Mouse (Mus musculus): Measurements from ENCODE around the gene Ambn. TPM values are rescaled to one million over a fixed set of nuclear protein-coding genes. Genes with fewer than 3 reads are reported as not detected.

Ambn gene
- polyA plus RNA-seq, 1 experiment from 2014 or later: not detected

Other genes starting within 250 kb of the Ambn start
- not detected in 2 replicates for gene Gm7714, start 187.1 kb upstream of the Ambn start, polyA plus RNA-seq (2015; fragmentation: Nextera tagmentation; extraction: Ambion mirVana)
- gene Prol1, start 138.7 kb upstream of the Ambn start, polyA plus RNA-seq (2015; fragmentation: Nextera tagmentation; extraction: Ambion mirVana): not detected in 2 replicates
- gene Amtn, start 79.9 kb upstream of the Ambn start, polyA plus RNA-seq (2015; fragmentation: Nextera tagmentation; extraction: Ambion mirVana): not detected in 2 replicates
- not detected in 2 replicates for gene Enam, start 32.0 kb downstream of the Ambn start, polyA plus RNA-seq (2015; fragmentation: Nextera tagmentation; extraction: Ambion mirVana)
- gene Jchain, start 71.9 kb downstream of the Ambn start, polyA plus RNA-seq (2015; fragmentation: Nextera tagmentation; extraction: Ambion mirVana): 0.26 and 0.33 TPM in 2 replicates
- gene Utp3, start 98.5 kb downstream of the Ambn start, polyA plus RNA-seq (2015; fragmentation: Nextera tagmentation; extraction: Ambion mirVana): 44.4 and 58.6 TPM in 2 replicates
- gene Rufy3, start 109.0 kb downstream of the Ambn start, polyA plus RNA-seq (2015; fragmentation: Nextera tagmentation; extraction: Ambion mirVana): 201 and 259 TPM in 2 replicates
- gene Grsf1, start 220.2 kb downstream of the Ambn start, polyA plus RNA-seq (2015; fragmentation: Nextera tagmentation; extraction: Ambion mirVana): 53.1 and 53.4 TPM in 2 replicates